Mouse (Mus musculus) left cerebral cortex, adult 8-10 months (tissue): ENCODE measurements around the gene Sema4d. TPM values are rescaled to one million over a fixed set of nuclear protein-coding genes. Genes with fewer than 3 reads are reported as not detected.

ENCODE experiments used
- DNase-seq, 2 experiments: peaks; one replicate each; pipeline ENCODE4 v3.0.0; 2022; ENCODE audit warnings: low spot score in 2 of 2
- total RNA-seq, 4 experiments: library from RNA; stranded (reverse); gene quantifications; 2 replicates each; pipeline ENCODE4 v1.2.4; 2022

The Sema4d gene
- total RNA-seq, 4 experiments from 2014 or later = 71.1 to 80.0 (median 75.5) TPM

DNA sequence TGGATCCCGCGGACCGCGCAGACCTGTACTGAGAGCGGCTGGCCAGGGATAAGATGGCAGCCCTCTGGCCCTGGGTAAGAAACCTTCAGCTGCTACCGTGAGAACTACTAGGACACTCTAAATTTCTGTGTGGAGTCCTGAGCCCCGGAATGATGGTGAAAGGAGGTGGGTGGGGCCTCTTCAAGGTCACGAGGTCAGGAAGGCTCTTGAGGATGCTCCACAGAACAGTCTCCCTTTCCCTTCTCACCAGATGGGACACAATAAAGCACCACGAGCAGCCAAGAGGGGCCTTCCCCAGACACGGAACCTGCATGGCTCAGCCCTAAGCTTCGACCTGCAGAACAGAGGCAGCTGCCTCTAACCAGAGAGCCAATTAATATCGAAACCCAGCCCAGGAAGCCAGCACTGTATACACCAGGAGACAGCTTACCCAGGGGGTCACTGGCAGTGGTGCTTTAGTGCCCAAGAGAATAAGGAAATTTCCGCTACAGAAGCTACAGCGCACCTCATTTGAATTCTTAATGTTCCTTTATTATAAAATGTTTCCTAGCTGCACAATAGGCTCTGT lies 61.4 kb downstream of the Sema4d start:
- no peak for DNase-seq

DNA sequence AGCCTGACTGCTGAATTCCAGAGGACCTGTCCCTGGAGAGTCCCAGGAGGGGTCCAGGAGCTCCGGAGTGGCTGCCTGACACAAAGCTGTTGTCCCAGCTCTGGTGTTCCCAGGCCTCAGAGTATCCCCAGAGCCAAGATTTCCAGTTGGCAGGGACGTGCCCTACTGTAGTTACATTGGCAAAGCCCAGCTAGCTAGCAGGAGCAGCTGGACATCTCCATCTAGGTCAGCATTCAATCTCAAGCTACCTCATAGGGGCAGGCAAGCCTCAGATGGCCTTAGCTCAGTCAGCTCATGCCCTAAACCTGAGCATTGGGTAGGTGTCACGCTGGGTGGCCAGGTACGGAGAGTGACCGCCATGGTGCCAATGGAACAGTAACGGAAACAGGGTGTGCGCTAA lies 62.1 kb downstream of the Sema4d start:
- DNase-seq = no peak

- no peak for DNase-seq
Observed at GRCm38 (mm10) chr13:51729887-51730361, 63.6 kb downstream of the Sema4d start.

DNA sequence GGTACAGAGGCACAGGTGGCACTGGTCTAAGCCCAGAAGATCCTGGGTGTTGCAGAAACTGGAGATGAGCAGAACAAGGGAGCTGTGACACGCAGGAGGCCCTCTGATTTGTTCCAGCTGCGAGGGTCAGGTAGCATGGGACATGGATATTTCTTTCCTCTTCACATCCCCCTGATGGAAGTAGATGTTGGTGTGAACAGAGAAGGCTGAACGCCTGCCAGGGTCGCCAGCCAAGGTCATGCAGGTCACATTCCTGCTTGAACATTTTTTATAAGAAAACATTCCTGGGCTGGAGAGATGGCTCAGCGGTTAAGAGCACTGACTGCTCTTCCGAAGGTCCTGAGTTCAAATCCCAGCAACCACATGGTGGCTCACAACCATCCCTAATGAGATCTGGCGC lies 66.2 kb downstream of the Sema4d start:
- DNase-seq = no peak

DNA sequence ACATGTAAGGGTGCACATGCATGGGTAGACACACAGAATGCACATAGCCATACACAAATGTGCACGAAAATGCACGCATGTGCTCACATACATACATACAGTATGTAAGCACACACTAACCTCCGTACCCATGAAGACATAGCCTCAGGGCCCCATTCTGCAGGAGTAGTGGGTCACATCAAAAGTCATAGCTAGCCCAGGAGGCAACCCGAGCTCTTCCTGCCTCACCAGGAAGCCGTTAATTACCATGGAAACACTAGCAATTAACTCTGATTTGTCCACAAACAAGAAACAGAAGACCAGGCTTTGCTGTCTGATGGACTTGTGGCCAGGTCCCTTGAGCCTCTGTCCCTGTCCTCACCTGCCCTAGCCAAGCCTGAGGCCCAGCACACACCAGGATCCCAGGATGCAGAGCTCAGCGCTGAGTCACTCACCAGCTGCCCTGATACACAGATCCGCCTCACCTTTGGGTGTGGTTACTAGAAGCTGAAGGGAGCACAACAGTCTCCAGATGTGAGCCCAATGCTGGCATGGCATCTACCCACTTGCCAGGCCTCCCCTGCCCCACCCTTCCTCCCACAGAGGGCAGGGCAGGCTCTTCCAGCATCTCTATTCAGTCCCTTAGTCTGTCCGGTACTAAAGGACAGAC lies 67.5 kb downstream of the Sema4d start:
- DNase-seq = no peak

DNA sequence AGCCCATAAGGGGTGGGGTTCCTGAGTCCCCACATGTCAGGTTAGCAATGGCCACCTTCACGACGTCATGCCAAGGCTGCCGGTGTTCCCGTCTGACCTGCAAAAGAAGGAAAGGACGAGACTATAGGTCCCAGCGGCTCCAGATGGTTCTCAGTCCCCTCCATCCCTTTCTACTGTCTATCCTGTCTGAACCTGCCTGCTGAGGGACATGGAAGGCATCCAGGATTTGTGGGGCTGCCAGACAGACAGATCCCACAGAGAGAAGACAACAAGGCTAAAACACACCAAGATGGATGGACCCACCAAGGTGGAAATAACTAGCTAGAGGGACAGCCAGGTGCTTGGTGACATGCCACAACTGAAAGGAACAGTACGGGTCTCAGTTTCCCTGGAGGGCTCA lies 68.1 kb downstream of the Sema4d start:
- DNase-seq = no peak

GRCm38 (mm10) chr13:51724566-51724965 lies 69.0 kb downstream of the Sema4d start:
- no peak for DNase-seq

GRCm38 (mm10) chr13:51723114-51723513 lies 70.4 kb downstream of the Sema4d start:
- DNase-seq = no peak

DNA sequence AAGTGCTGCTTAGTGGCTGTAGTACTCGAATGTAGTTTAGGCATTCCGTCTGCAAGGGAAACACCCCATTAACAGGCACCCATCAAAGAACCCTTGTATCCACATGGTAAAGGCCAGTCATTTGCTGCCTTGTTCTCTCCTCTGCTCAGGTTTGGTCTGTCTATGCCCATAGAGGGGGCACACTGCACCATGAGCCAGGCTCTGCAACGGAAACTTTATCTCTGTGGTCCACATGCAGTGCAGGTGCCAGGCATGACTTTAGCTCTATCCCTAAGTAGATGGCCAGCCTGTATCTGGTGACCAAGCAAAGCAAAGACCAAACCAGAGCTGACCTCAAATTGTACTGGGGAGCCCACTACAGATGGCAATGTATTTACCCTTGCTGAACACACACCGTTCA lies 73.0 kb downstream of the Sema4d start:
- no peak for DNase-seq

- no peak for DNase-seq
Observed at GRCm38 (mm10) chr13:51719256-51719655, 74.3 kb downstream of the Sema4d start.

- DNase-seq = no peak
Observed at GRCm38 (mm10) chr13:51716350-51717263, 76.9 kb downstream of the Sema4d start.

- DNase-seq = no peak
Observed at GRCm38 (mm10) chr13:51712022-51712421, 81.5 kb downstream of the Sema4d start.

GRCm38 (mm10) chr13:51710738-51711137 lies 82.8 kb downstream of the Sema4d start:
- no peak for DNase-seq

GRCm38 (mm10) chr13:51705882-51706854 lies 87.4 kb downstream of the Sema4d start:
- no peak for DNase-seq

DNA sequence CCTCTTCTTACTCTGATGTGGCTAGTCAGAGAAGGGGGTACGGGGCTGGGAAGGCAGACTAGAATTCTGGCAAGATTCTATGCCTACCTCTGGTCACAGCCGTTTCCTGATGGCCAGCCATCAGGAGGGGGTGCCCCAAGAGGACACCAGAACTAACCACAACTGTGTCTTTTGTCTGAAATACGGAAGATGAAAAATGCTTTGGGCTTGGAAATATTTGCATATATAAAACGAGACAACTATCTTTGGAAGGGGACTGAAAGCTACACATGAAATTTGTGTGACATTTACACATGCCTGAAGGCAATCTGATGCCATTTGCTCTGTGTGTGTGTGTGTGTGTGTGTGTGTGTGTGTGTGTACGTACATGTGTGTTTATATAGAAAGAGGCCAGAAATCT lies 89.7 kb downstream of the Sema4d start:
- DNase-seq = no peak

- no peak for DNase-seq
Observed at GRCm38 (mm10) chr13:51698318-51698717, 95.2 kb downstream of the Sema4d start.

GRCm38 (mm10) chr13:51697897-51698296 lies 95.7 kb downstream of the Sema4d start:
- DNase-seq = no peak

GRCm38 (mm10) chr13:51697455-51697854 lies 96.1 kb downstream of the Sema4d start:
- no peak for DNase-seq

- DNase-seq = no peak
Observed at GRCm38 (mm10) chr13:51696481-51696880, 97.1 kb downstream of the Sema4d start.

DNA sequence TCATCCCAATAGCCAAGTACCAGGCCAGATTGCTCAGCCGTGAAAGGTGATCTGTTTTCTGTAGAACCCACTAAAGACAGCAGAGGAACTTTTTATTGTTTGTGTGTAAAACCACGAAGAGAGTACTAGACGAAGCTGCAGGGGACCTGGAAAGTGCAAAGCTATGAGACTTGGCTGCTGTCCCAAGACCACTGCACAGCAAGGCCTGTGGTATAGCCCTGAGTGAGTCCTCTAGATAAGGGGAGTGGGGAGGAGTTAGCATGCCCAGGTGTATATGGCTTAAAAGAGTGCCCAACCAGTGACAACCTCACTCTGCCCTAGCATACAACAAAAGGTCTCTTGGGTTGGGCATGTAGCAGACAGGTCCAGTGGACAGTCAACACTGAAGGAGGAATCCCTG lies 104.9 kb downstream of the Sema4d start:
- no peak for DNase-seq

GRCm38 (mm10) chr13:51686966-51687365 lies 106.6 kb downstream of the Sema4d start:
- no peak for DNase-seq
